Comparison of ENCODE assay signal across 8 mouse cellular contexts in the genomic region with DNA sequence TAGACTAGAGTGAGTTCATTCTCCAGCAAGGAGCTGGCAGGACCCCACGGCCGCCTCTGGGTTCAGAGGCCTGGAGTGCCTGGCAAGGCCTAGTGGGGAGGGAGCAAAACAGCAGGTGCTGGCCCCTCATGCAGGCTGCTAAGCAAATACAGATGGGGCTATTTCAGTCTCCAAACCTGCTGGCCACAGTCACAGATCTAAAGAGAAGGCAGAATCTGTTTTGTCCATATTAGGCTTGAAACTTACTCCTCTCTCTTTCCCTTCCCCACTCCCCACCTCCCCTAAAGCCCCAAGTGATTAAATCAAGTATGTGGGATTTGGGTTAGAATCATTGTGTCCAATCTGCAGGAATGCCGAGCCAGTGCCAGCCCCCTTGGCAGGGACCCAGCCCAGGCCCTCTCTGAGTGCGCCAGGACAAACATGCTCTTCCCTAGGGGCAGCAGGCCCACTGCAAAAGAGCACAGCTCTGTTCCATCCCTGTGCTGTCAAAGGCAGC. TPM values are rescaled to one million over a fixed set of nuclear protein-coding genes. Genes with fewer than 3 reads are reported as not detected.
A peak's percentile ranks its signal among the peaks of the same experiment; 100 is the strongest.
DNase-seq lines count a peak whose midpoint lies in the region; ATAC-seq and TF ChIP-seq lines count a peak whose summit lies in the region.

No protein-coding gene starts in this region.

- H3K79me3 ChIP-seq in C2C12 (ENCODE audit: low read depth): no peaks in the 10 kb centered on the region

- ATAC-seq in limb, embryonic 13.5 days (ENCODE audit: low FRiP score, low read depth): peak; percentile 89
- ATAC-seq in stomach, embryonic 15.5 days (ENCODE audit: insufficient read depth, low FRiP score, low read depth): peak; percentile 47; the same call in 1 of the 2 replicates
- ATAC-seq in liver, embryonic 12.5 days: no peak

- TF ChIP-seq POLR2A in embryonic fibroblast, embryonic 13.5 days (IDR thresholded peaks at IDR 0.05; ENCODE audit: low read depth, low read length): peak; percentile 26; the same call in 1 of the 2 replicates

- no peak overlapping the region for H3K4me3 ChIP-seq in C2C12 (ENCODE audit: insufficient read depth, poor library complexity, severe bottlenecking)
- H3K4me3 ChIP-seq in embryonic fibroblast, embryonic 13.5 days (ENCODE audit: insufficient read depth, low read length): no peak overlapping the region
- no peak overlapping the region for H3K4me3 ChIP-seq in limb, embryonic 13.5 days
- H3K4me3 ChIP-seq in stomach, embryonic 15.5 days (replicated peaks): no peak overlapping the region
- no peak overlapping the region for H3K4me3 ChIP-seq in liver, embryonic 12.5 days

- TF ChIP-seq CTCF in C2C12 (IDR thresholded peaks at IDR 0.05; ENCODE audit: control insufficient read depth, insufficient read depth, insufficient read length): no peak
- TF ChIP-seq CTCF in embryonic fibroblast, embryonic 13.5 days (IDR thresholded peaks at IDR 0.05; ENCODE audit: borderline replicate concordance, insufficient read depth, low read length): no peak

- DNase-seq in adrenal gland, postnatal 10 days: peak; percentile 80
- DNase-seq in adrenal gland, postnatal 4 days (ENCODE audit: low spot score in 2 of 2): no peak
- DNase-seq in heart, postnatal 25 days (ENCODE audit: low spot score): peak; percentile 72

- H3K4me2 ChIP-seq in limb, embryonic 13.5 days (replicated peaks): no peak overlapping the region; the same call in 1 of the 2 replicates
- H3K4me2 ChIP-seq in stomach, embryonic 15.5 days: no peak overlapping the region
- H3K4me2 ChIP-seq in liver, embryonic 12.5 days: no peak overlapping the region

- no peaks in the 10 kb centered on the region for H3K27me3 ChIP-seq in C2C12 (ENCODE audit: control insufficient read depth, insufficient read depth, insufficient read length)
- no peaks in the 10 kb centered on the region for H3K27me3 ChIP-seq in limb, embryonic 13.5 days
- H3K27me3 ChIP-seq in stomach, embryonic 15.5 days (replicated peaks): no peaks in the 10 kb centered on the region
- no peaks in the 10 kb centered on the region for H3K27me3 ChIP-seq in liver, embryonic 12.5 days (replicated peaks)

- H3K36me3 ChIP-seq in C2C12 (ENCODE audit: control insufficient read depth, insufficient read depth): peaks cover 69% of the 10 kb centered on the region
- peaks cover 81% of the 10 kb centered on the region for H3K36me3 ChIP-seq in limb, embryonic 13.5 days
- H3K36me3 ChIP-seq in stomach, embryonic 15.5 days: peaks cover 58% of the 10 kb centered on the region
- H3K36me3 ChIP-seq in liver, embryonic 12.5 days: peaks cover 62% of the 10 kb centered on the region

- no peaks in the 10 kb centered on the region for H3K9me3 ChIP-seq in limb, embryonic 13.5 days
- H3K9me3 ChIP-seq in stomach, embryonic 15.5 days: no peaks in the 10 kb centered on the region
- H3K9me3 ChIP-seq in liver, embryonic 12.5 days (replicated peaks): no peaks in the 10 kb centered on the region

- H3K79me2 ChIP-seq in C2C12 (ENCODE audit: control insufficient read depth, insufficient read depth): no peaks in the 10 kb centered on the region

- H3K9ac ChIP-seq in limb, embryonic 13.5 days: no peak overlapping the region
- H3K9ac ChIP-seq in stomach, embryonic 15.5 days: no peak overlapping the region
- H3K9ac ChIP-seq in liver, embryonic 12.5 days: no peak overlapping the region

- peaks cover 8% of the 10 kb centered on the region for H3K4me1 ChIP-seq in embryonic fibroblast, embryonic 13.5 days (ENCODE audit: control insufficient read depth, insufficient read depth, low read length)
- peaks cover 14% of the 10 kb centered on the region for H3K4me1 ChIP-seq in limb, embryonic 13.5 days
- peaks cover 4% of the 10 kb centered on the region; the same call in 1 of the 2 replicates for H3K4me1 ChIP-seq in stomach, embryonic 15.5 days
- H3K4me1 ChIP-seq in liver, embryonic 12.5 days: peaks cover 6% of the 10 kb centered on the region; the same call in 1 of the 2 replicates

- 40% methylated on average over 4 of the region's 4 CpGs for WGBS in limb, embryonic 13.5 days
- WGBS in stomach, embryonic 15.5 days: 60% methylated on average over 4 of the region's 4 CpGs
- WGBS in liver, embryonic 12.5 days (ENCODE audit: insufficient replicate concordance): 79% methylated on average over 4 of the region's 4 CpGs

- H3K27ac ChIP-seq in embryonic fibroblast, embryonic 13.5 days (ENCODE audit: insufficient read depth, low read length): peak overlapping the region; percentile 99
- peak overlapping the region; percentile 79 for H3K27ac ChIP-seq in limb, embryonic 13.5 days
- peak overlapping the region; percentile 76 for H3K27ac ChIP-seq in stomach, embryonic 15.5 days
- H3K27ac ChIP-seq in liver, embryonic 12.5 days: no peak overlapping the region

- no peak overlapping the region for H3ac ChIP-seq in C2C12 (ENCODE audit: control insufficient read depth, insufficient read length, low read depth)

- intact Hi-C loops in heart, postnatal 25 days (cut with DNase I): no loop called here

TF ChIP-seq in C2C12, 6 proteins besides CTCF, POLR2A, EP300 and RAD21:
- no peak for TF ChIP-seq MYOG (IDR thresholded peaks at IDR 0.05; ENCODE audit: control insufficient read depth, extremely low read depth, insufficient read length)
- TF ChIP-seq FOSL1 (IDR thresholded peaks at IDR 0.05; ENCODE audit: insufficient read depth, low read length, poor library complexity, severe bottlenecking): no peak
- no peak for TF ChIP-seq CEBPB (IDR thresholded peaks at IDR 0.05; ENCODE audit: low read depth)
- TF ChIP-seq MYOD1 (IDR thresholded peaks at IDR 0.05; ENCODE audit: control insufficient read depth, insufficient read length, low read depth): peak; percentile 6
- TF ChIP-seq USF1 (IDR thresholded peaks at IDR 0.05; ENCODE audit: low read depth): no peak
- no peak for TF ChIP-seq MAX (IDR thresholded peaks at IDR 0.05)

RNA-seq across cellular contexts. Expression of a gene that starts 17.6 kb away (rescaled TPM):
- 100 to 1,000 TPM; 227 to 237 TPM for total RNA-seq in adrenal gland, postnatal 10 days (2021)
- 100 to 1,000 TPM; 264 to 272 TPM for total RNA-seq in adrenal gland, postnatal 4 days (2021)
- polyA plus RNA-seq in C2C12 (2012; fragmentation: generic; extraction: Trizol): 1,692 TPM
- 433 and 456 TPM in 2 replicates for polyA plus RNA-seq in embryonic fibroblast, embryonic 13.5 days (2011; ENCODE audit: insufficient read length, low read depth, missing spikeins)
- total RNA-seq in heart, postnatal 25 days (2021): 100 to 1,000 TPM in 1 of 2 experiments, 10 to 100 TPM in 1; 95.9 to 104 TPM
- polyA plus RNA-seq in limb, embryonic 13.5 days (2015; fragmentation: Nextera tagmentation; extraction: Ambion mirVana): 141 and 145 TPM in 2 replicates
- 130 and 138 TPM in 2 replicates for polyA plus RNA-seq in stomach, embryonic 15.5 days (2015; fragmentation: Nextera tagmentation; extraction: Ambion mirVana)
- 122 and 125 TPM in 2 replicates for polyA plus RNA-seq in liver, embryonic 12.5 days (2016; fragmentation: Nextera tagmentation; extraction: Ambion mirVana)

RNA-seq across cellular contexts. Expression of a gene that starts 28.6 kb away (rescaled TPM):
- total RNA-seq in adrenal gland, postnatal 10 days (2021): under 1 TPM; 0.48 to 0.85 TPM
- total RNA-seq in adrenal gland, postnatal 4 days (2021): under 1 TPM; 0.25 to 0.40 TPM
- 0.57 TPM for polyA plus RNA-seq in C2C12 (2012; fragmentation: generic; extraction: Trizol)
- 3.2 and 8.7 TPM in 2 replicates for polyA plus RNA-seq in embryonic fibroblast, embryonic 13.5 days (2011; ENCODE audit: insufficient read length, low read depth, missing spikeins)
- under 1 TPM; 0.05 to 0.06 TPM for total RNA-seq in heart, postnatal 25 days (2021)
- polyA plus RNA-seq in limb, embryonic 13.5 days (2015; fragmentation: Nextera tagmentation; extraction: Ambion mirVana): 0.04 and 0.05 TPM in 2 replicates
- polyA plus RNA-seq in stomach, embryonic 15.5 days (2015; fragmentation: Nextera tagmentation; extraction: Ambion mirVana): 0.03 TPM in 1 of 2 replicates, not detected in the other
- polyA plus RNA-seq in liver, embryonic 12.5 days (2016; fragmentation: Nextera tagmentation; extraction: Ambion mirVana): 0.04 TPM in 1 of 2 replicates, not detected in the other

Comparison
In these comparisons a context has a peak if more than half of its experiments do, and no peak if none do; other contexts are left out.
1. DNase-seq: peak in adrenal gland, postnatal 10 days (single experiment) and heart, postnatal 25 days (single experiment); none in adrenal gland, postnatal 4 days (0 of 2).